Mouse (Mus musculus): ENCODE measurements at regions not wholly inside any gene's neighbourhood (a gene's known extent, or its start where the extent isn't known, plus 50 kb on each side); places are given as distances from the start of the nearest gene placed in this dataset.

DNA sequence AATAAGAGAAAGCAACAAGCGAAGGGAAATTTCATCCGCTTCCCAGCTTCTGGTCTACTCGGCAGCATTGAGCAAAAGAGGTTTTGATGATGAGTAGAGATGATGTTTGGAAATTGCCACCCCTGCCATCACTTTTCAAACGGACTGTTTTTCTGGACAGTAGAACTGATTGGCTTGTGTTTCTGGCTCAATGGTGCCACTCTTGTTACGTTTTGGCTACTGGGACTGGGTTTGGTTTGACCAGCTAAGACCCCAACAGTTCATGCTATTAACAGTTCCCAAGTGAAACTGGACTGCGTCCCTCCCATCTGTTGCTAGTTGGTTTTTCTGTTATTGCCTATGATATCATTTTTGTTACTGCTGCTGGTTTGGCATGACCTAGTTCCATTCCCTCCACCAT lies 199.1 kb downstream of the Rps15a start:
- no peaks in the 10 kb centered on the region for H3K9me3 ChIP-seq (replicated peaks; ENCODE audit: low read length)

DNA sequence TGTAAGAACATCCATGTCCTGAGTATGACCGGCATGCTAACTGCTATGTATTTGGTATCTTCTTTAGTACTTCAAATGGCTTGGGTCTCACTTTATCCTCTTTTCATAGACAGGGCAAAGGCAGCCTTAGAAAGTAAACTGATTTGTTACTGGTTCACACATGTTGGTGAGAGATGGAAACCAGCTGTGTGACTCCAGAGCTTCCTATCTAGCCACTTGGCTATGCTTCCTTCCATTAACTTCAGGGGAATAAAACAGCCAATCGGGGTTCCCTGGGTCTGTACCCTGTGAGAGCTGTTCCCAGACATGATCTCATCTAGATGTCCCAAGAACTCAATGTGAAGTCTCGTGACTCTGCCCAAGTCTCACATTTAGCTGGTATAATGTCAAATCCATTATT lies 203.5 kb downstream of the Rps15a start:
- Histone ChIP-seq H3K4me1 (ENCODE audit: control insufficient read depth in 1 of 2, insufficient read depth in 2 of 2) (no peaks in the 10 kb centered on the region), H3K4me3 (replicated peaks in 1 of 3; ENCODE audit: low read depth in 2 of 3, low read length in 2 of 3, poor library complexity in 1 of 3) (no peak overlapping the region), H3K79me2 (replicated peaks; ENCODE audit: control insufficient read depth, extremely low read depth, insufficient read depth, poor library complexity, severe bottlenecking) (no peaks in the 10 kb centered on the region), H3K27me3 (replicated peaks) (peaks cover 40% of the 10 kb centered on the region), H3K36me3 (replicated peaks in 1 of 2; ENCODE audit: control insufficient read depth in 1 of 2, insufficient read depth in 1 of 2, low read length in 1 of 2) (no peaks in the 10 kb centered on the region), H3K9ac (ENCODE audit: insufficient read depth, low read depth) (no peak overlapping the region), H3K27ac (ENCODE audit: insufficient read depth, low read depth) (no peak overlapping the region), H3K4me2 (ENCODE audit: insufficient read depth, low read depth, poor library complexity, severe bottlenecking) (no peak overlapping the region), H3K9me3 (replicated peaks; ENCODE audit: low read length) (no peaks in the 10 kb centered on the region)
- dilution Hi-C loops (cut with MboI; ENCODE audit: extremely low pct_ligation_motif_present, extremely low pct_unique_long_range_greater_than_20kb, low sequenced_read_pairs) (no loop called here), in situ Hi-C loops (cut with MboI; ENCODE audit: low pct_ligation_motif_present, low pct_unique_long_range_greater_than_20kb, low sequenced_read_pairs) (no loop called here)
- TF ChIP-seq POLR2A (IDR thresholded peaks at IDR 0.05; ENCODE audit: low read depth, low read length) = no peak
- no peak for TF ChIP-seq TCF12 (IDR thresholded peaks at IDR 0.05; ENCODE audit: low read depth, low read length)
- no peak for TF ChIP-seq UBTF (IDR thresholded peaks at IDR 0.05; ENCODE audit: low read depth, low read length)
- no peak for TF ChIP-seq NRF1 (IDR thresholded peaks at IDR 0.05; ENCODE audit: low read depth, low read length)
- no peak for TF ChIP-seq KAT2A (IDR thresholded peaks at IDR 0.05; ENCODE audit: insufficient replicate concordance, low read length)
- no peak for TF ChIP-seq USF1 (IDR thresholded peaks at IDR 0.05; ENCODE audit: low read depth, low read length)
- no peak for TF ChIP-seq HCFC1 (IDR thresholded peaks at IDR 0.05; ENCODE audit: low read depth, low read length)
- no peak for TF ChIP-seq CHD1 (IDR thresholded peaks at IDR 0.05; ENCODE audit: low read depth, low read length)
- TF ChIP-seq TBP (conservative IDR thresholded peaks at IDR 0.05; ENCODE audit: low read depth, low read length) = no peak
- TF ChIP-seq ZC3H11A (IDR thresholded peaks at IDR 0.05; ENCODE audit: low read depth, low read length) = no peak
- TF ChIP-seq SIN3A (IDR thresholded peaks at IDR 0.05; ENCODE audit: low read length) = no peak
- TF ChIP-seq GABPA (IDR thresholded peaks at IDR 0.05; ENCODE audit: insufficient replicate concordance, low read depth, low read length) = no peak
- no peak for DNase-seq (ENCODE audit: extremely low read depth)

More for the DNA sequence above, 199.1 kb downstream of the Rps15a start:
- Histone ChIP-seq H3K4me2 (ENCODE audit: insufficient read depth, low read depth, poor library complexity, severe bottlenecking) (no peak overlapping the region), H3K4me3 (replicated peaks in 1 of 3; ENCODE audit: low read depth in 2 of 3, low read length in 2 of 3, poor library complexity in 1 of 3) (no peak overlapping the region), H3K79me2 (replicated peaks; ENCODE audit: control insufficient read depth, extremely low read depth, insufficient read depth, poor library complexity, severe bottlenecking) (no peaks in the 10 kb centered on the region), H3K4me1 (ENCODE audit: control insufficient read depth in 1 of 2, insufficient read depth in 2 of 2) (no peaks in the 10 kb centered on the region), H3K27me3 (replicated peaks) (peaks cover 49% of the 10 kb centered on the region), H3K27ac (ENCODE audit: insufficient read depth, low read depth) (no peak overlapping the region), H3K36me3 (replicated peaks in 1 of 2; ENCODE audit: control insufficient read depth in 1 of 2, insufficient read depth in 1 of 2, low read length in 1 of 2) (no peaks in the 10 kb centered on the region), H3K9ac (ENCODE audit: insufficient read depth, low read depth) (no peak overlapping the region)
- dilution Hi-C loops (cut with MboI; ENCODE audit: extremely low pct_ligation_motif_present, extremely low pct_unique_long_range_greater_than_20kb, low sequenced_read_pairs) (no loop called here), in situ Hi-C loops (cut with MboI; ENCODE audit: low pct_ligation_motif_present, low pct_unique_long_range_greater_than_20kb, low sequenced_read_pairs) (no loop called here)
- TF ChIP-seq TBP (conservative IDR thresholded peaks at IDR 0.05; ENCODE audit: low read depth, low read length) = no peak
- TF ChIP-seq CHD2 (IDR thresholded peaks at IDR 0.05; ENCODE audit: low read length) = no peak
- no peak for TF ChIP-seq ETS1 (conservative IDR thresholded peaks at IDR 0.05; ENCODE audit: low read depth, low read length)
- TF ChIP-seq ZMIZ1 (IDR thresholded peaks at IDR 0.05; ENCODE audit: low read depth, low read length) = no peak
- no peak for TF ChIP-seq CHD1 (IDR thresholded peaks at IDR 0.05; ENCODE audit: low read depth, low read length)
- TF ChIP-seq KAT2A (IDR thresholded peaks at IDR 0.05; ENCODE audit: insufficient replicate concordance, low read length) = no peak
- no peak for TF ChIP-seq MYC (IDR thresholded peaks at IDR 0.05; ENCODE audit: low read depth, low read length)
- TF ChIP-seq POLR2A (IDR thresholded peaks at IDR 0.05; ENCODE audit: low read depth, low read length) = no peak
- no peak for TF ChIP-seq SIN3A (IDR thresholded peaks at IDR 0.05; ENCODE audit: low read length)
- TF ChIP-seq ZKSCAN1 (IDR thresholded peaks at IDR 0.05; ENCODE audit: borderline replicate concordance, low read depth, low read length) = no peak
- TF ChIP-seq BHLHE40 (IDR thresholded peaks at IDR 0.05; ENCODE audit: low read depth, low read length) = no peak
- no peak for TF ChIP-seq PAX5 (IDR thresholded peaks at IDR 0.05; ENCODE audit: low read length)
- TF ChIP-seq CTCF (conservative IDR thresholded peaks at IDR 0.05 in 1 of 2, IDR thresholded peaks at IDR 0.05 in 1 of 2; ENCODE audit: low read depth in 2 of 2, low read length in 2 of 2) = no peak
- TF ChIP-seq IRF4 (IDR thresholded peaks at IDR 0.05; ENCODE audit: low read depth, low read length) = no peak
- TF ChIP-seq ZC3H11A (IDR thresholded peaks at IDR 0.05; ENCODE audit: low read depth, low read length) = no peak
- DNase-seq (ENCODE audit: extremely low read depth) = no peak

All from CH12.LX (cell line).